Mouse (Mus musculus): ENCODE results near the gene Lzic.
"Not testable (repeated sequence)": the region's sequence is repeated elsewhere in the genome, so short reads cannot be mapped to it uniquely, and the experiment has no call there.

Lzic gene

DNA sequence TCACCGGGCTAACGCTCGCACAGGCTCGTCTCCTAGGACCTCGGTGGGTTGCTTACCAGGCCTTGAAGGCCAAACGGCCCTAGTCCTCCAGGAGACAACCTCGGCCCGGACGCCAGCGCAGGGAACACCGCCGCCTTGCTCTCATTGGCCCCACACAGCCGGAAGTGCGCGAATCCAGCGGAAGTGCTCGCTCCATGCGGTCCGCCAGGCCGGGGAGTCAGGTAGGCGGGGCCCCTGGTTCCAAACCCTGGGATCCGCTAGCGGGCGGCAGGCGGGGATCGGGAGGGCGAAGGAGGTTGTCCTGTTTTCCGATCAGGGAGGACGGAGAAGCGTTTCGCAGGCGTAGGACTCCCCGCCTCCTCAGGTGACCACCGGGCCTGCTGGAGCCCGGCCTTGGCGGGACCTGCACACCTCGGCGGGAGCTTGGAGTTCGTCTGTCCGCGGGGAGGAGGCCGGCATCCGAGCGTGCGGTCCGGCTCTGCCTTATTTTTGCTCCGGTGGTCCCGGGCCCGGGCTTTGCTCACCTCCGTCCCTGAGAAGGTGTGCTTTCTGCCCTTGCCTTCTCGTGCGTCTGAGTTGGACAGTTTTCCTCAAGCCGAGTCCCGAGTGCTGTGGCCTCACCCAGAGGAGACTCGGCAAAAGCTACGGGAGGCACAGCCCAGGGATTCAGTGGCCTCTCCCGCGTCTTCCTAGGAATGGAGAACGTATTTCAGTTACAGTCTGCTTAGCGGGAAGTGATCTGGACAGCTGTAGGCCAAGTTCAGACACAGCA is at the start of gene Lzic, which contains the start of gene Nmnat1:
Lzic (plus strand) TSS at position 177 of the 772 bp plus-strand sequence.
Nmnat1 (minus strand) TSS at position 150 of the 772 bp plus-strand sequence.
- DNase-seq (ENCODE audit: low spot score in 2 of 2) = peak; percentile 85 to 87

- no peak for DNase-seq (ENCODE audit: low spot score in 2 of 2)
Observed at GRCm38 (mm10) chr4:149440576-149440975, 44.5 kb upstream of the Lzic start.

DNA sequence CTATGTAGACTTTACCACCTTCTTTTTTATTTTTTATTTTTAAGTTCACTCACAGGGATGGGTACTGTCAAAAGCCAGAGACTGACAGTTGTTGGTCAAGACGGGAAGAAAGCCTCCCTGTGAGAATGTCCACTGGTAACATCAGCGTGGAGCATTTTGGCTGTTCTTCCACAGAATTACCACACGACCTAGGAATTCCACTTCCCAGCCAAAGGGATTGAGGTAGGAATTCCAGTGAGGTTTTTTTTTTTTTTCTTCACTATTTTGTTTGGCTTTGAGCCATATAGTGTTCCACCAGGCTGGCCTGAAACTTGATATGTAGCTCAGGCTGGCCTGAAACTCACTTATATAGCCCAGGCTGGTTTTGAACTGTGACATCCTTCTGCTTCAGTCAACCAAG is 42.6 kb upstream of the Lzic start:
- DNase-seq (ENCODE audit: low spot score in 2 of 2) = no peak

DNA sequence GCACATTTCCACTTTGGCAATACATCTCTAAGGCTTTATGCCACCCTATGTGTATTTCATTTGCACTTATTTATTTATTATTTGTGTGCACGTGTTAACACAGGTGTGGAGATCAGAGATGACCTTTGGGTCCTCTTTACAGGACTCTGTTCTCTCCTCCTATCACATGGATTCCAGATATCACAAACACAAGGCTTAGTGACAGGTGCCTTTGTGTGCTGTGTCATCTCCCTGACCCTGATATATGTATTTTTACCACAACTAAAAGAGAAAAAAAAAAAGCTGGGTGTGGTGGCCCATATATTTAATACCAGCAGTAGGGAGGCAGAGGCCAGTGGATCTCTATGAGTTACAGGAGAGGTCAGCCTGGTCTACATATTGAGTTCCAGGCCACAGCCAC is 40.6 kb upstream of the Lzic start:
- DNase-seq (ENCODE audit: low spot score in 2 of 2) = no peak

- peak; percentile 81 to 82 for DNase-seq (ENCODE audit: low spot score in 2 of 2)
Observed at GRCm38 (mm10) chr4:149444964-149445701, 39.9 kb upstream of the Lzic start.

GRCm38 (mm10) chr4:149445868-149446267 is 39.2 kb upstream of the Lzic start:
- DNase-seq (ENCODE audit: low spot score in 2 of 2) = peak in 1 of 2 experiments; percentile 15

- DNase-seq (ENCODE audit: low spot score in 2 of 2) = no peak
Observed at GRCm38 (mm10) chr4:149446309-149446708, 38.7 kb upstream of the Lzic start.

- DNase-seq (ENCODE audit: low spot score in 2 of 2) = no peak
Observed at GRCm38 (mm10) chr4:149450636-149451035, 34.4 kb upstream of the Lzic start.

- DNase-seq (ENCODE audit: low spot score in 2 of 2) = no peak
Observed at GRCm38 (mm10) chr4:149453656-149454055, 31.4 kb upstream of the Lzic start.

GRCm38 (mm10) chr4:149454263-149454662 is 30.8 kb upstream of the Lzic start:
- DNase-seq (ENCODE audit: low spot score in 2 of 2) = no peak

DNA sequence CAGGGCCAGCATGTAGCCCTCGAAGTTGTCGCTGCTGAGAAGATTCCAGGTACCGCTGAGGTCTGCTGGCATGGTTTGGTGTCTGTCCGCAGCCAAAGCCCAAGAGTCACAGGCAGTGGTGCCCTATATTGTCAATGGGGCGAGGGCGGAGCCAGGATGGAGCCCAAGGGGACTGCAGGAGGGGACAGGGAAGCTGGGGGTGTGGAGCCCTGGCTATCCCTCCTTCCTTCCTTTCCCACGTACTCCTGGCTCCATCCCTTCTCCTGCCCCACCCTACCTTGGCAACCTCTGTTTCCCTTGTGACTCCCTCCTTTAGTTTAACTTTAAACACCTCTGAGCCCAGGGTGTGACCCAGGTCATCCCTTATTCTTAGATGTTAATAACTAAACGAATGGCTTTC is 30.1 kb upstream of the Lzic start, which contains the start of gene Rbp7:
Rbp7 (minus strand) TSS at position 100 of the 400 bp plus-strand sequence.
- DNase-seq (ENCODE audit: low spot score in 2 of 2) = no peak

- not testable (repeated sequence) for DNase-seq (ENCODE audit: low spot score in 2 of 2)
Observed at GRCm38 (mm10) chr4:149457163-149457562, 27.9 kb upstream of the Lzic start.

GRCm38 (mm10) chr4:149457831-149458430 is 27.1 kb upstream of the Lzic start:
- DNase-seq (ENCODE audit: low spot score in 2 of 2) = no peak

GRCm38 (mm10) chr4:149458526-149458925 is 26.5 kb upstream of the Lzic start:
- DNase-seq (ENCODE audit: low spot score in 2 of 2) = no peak

DNA sequence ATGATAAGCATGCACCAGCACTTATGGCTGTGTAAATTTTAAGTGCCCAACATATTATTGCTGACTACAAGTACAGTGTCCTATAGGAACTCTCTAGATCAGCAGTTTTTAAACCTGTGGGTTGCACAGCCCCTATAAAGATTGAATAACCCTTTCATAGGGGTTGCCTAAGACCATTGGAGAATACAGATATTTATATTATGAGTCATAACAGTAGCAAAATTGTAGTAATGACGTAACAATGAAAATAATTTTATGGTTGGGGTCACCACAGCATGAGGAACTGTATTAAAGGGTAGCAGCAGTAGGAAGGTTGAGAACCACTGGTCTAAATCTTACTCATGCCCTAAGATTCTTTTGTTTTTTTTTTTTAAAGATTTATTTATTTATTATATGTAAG is 25.6 kb upstream of the Lzic start:
- no peak for DNase-seq (ENCODE audit: low spot score in 2 of 2)

GRCm38 (mm10) chr4:149460475-149460874 is 24.6 kb upstream of the Lzic start:
- not testable (repeated sequence) for DNase-seq (ENCODE audit: low spot score in 2 of 2)

- DNase-seq (ENCODE audit: low spot score in 2 of 2) = no peak
Observed at GRCm38 (mm10) chr4:149461579-149462304, 23.3 kb upstream of the Lzic start.

- DNase-seq (ENCODE audit: low spot score in 2 of 2) = no peak
Observed at GRCm38 (mm10) chr4:149462305-149462971, 22.6 kb upstream of the Lzic start.

GRCm38 (mm10) chr4:149463435-149463950 is 21.5 kb upstream of the Lzic start:
- no peak for DNase-seq (ENCODE audit: low spot score in 2 of 2)

DNA sequence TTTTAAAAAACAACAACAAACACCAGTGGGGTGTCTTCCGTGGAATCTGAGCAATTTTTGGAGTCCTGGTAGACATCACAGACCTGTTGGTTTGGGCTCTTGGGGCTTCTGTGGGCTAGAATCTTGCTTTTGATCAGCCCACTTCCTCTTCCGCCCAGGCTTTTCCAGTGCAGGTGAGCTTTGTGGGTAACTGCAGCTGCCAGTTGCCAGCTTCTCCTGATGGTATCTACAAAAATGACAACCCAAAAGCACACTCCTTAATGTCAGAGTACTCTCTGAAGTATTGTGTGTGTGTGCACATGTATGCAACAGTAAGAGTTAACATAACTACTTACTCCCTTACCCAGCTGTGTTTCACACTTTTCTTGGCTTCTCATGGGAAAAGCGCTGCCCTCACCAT is 15.5 kb upstream of the Lzic start:
- DNase-seq (ENCODE audit: low spot score in 2 of 2) = peak; percentile 44 to 54

DNA sequence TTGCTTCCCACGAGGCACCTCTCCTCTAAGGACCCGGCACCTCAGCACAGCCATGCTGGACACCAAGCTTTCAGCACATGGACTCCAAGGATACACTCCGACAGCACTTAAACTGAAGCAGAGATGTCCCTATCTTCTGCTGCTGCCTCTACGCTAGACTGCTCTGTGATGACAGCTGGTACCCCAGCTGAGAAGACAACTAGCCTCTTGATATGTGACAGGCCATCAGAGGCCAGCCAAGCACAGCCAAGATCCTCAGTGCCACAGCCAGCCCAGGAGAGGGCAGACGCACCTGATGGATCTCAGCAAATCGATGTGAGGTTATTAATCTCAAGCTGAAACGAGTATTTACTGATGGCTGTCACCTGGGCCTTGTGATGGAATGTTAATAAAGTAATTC is 9.9 kb upstream of the Lzic start:
- DNase-seq (ENCODE audit: low spot score in 2 of 2) = no peak

Measured in spleen, postnatal 36 days (tissue).